Mouse (Mus musculus): Measurements from ENCODE around the gene Myl3.

GRCm38 (mm10) chr9:110702848-110703247, 38.8 kb upstream of the Myl3 start:
- TF ChIP-seq TAL1 (IDR thresholded peaks at IDR 0.05; ENCODE audit: low read length) (no peak), GATA1 (IDR thresholded peaks at IDR 0.05; ENCODE audit: low read length) (no peak)
